Mouse (Mus musculus): ENCODE data around the gene Snx18. TPM values are rescaled to one million over a fixed set of nuclear protein-coding genes. Genes with fewer than 3 reads are reported as not detected.

Snx18 gene
- total and polyA plus RNA-seq, 3 experiments, result 6.4 to 12.6 (median 9.1) TPM

DNA sequence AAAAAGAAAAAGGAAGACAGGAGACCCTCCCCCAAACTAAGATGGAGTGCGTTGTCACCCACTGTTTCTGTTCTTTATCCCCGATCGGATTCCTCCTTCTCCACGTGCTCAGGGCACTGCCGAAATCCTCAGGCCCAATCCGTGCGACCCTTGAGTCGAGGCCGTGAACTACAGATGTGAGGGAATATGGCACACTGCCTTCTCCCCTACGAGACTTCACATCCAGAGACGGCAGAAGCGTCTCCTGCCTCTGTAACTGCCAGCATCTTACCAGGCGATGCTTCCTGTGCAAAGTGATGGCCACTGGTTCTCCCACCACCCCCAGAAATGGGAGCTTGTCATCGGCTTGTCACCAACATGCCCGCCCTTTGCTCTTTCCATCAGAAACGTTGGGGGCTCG lies 24.7 kb downstream of the Snx18 start:
- H3K36me3 ChIP-seq (replicated peaks in 1 of 2; ENCODE audit: control insufficient read depth in 1 of 2, insufficient read depth in 1 of 2, low read length in 1 of 2), result peaks cover 2 to 60% of the 10 kb centered on the region in 2 experiments
- in situ Hi-C loops (cut with MboI; ENCODE audit: low pct_ligation_motif_present, low pct_unique_long_range_greater_than_20kb, low sequenced_read_pairs), result no loop called here

GRCm38 (mm10) chr13:113592703-113593200 lies 25.6 kb downstream of the Snx18 start:
- peaks cover 5 to 30% of the 10 kb centered on the region in 2 experiments; a peak in 2 of 4 replicates for H3K4me1 ChIP-seq (ENCODE audit: control insufficient read depth in 1 of 2, insufficient read depth in 2 of 2)
- no peak for TF ChIP-seq MXI1 (IDR thresholded peaks at IDR 0.05; ENCODE audit: low read depth, low read length)
- no peak for TF ChIP-seq RAD21 (IDR thresholded peaks at IDR 0.05; ENCODE audit: low read depth, low read length)
- TF ChIP-seq TBP (conservative IDR thresholded peaks at IDR 0.05; ENCODE audit: low read depth, low read length), result no peak
- TF ChIP-seq ZKSCAN1 (IDR thresholded peaks at IDR 0.05; ENCODE audit: borderline replicate concordance, low read depth, low read length), result no peak
- no peak for TF ChIP-seq ZMIZ1 (IDR thresholded peaks at IDR 0.05; ENCODE audit: low read depth, low read length)
- TF ChIP-seq JUN (IDR thresholded peaks at IDR 0.05; ENCODE audit: insufficient read depth, low read depth, low read length), result no peak
- TF ChIP-seq MAX (IDR thresholded peaks at IDR 0.05; ENCODE audit: low read length), result no peak
- no peaks in the 10 kb centered on the region for H3K27me3 ChIP-seq (replicated peaks)
- DNase-seq (ENCODE audit: extremely low read depth), result no peak
- in situ Hi-C loops (cut with MboI; ENCODE audit: low pct_ligation_motif_present, low pct_unique_long_range_greater_than_20kb, low sequenced_read_pairs), result no loop called here
- no peaks in the 10 kb centered on the region for H3K79me2 ChIP-seq (replicated peaks; ENCODE audit: control insufficient read depth, extremely low read depth, insufficient read depth, poor library complexity, severe bottlenecking)
- no peak overlapping the region for H3K9ac ChIP-seq (ENCODE audit: insufficient read depth, low read depth)
- H3K9me3 ChIP-seq (replicated peaks; ENCODE audit: low read length), result no peaks in the 10 kb centered on the region
- H3K4me2 ChIP-seq (ENCODE audit: insufficient read depth, low read depth, poor library complexity, severe bottlenecking), result no peak overlapping the region
- dilution Hi-C loops (cut with MboI; ENCODE audit: extremely low pct_ligation_motif_present, extremely low pct_unique_long_range_greater_than_20kb, low sequenced_read_pairs), result no loop called here
- peaks cover 2 to 55% of the 10 kb centered on the region in 2 experiments for H3K36me3 ChIP-seq (replicated peaks in 1 of 2; ENCODE audit: control insufficient read depth in 1 of 2, insufficient read depth in 1 of 2, low read length in 1 of 2)
- H3K27ac ChIP-seq (ENCODE audit: insufficient read depth, low read depth), result no peak overlapping the region
- no peak overlapping the region for H3K4me3 ChIP-seq (replicated peaks in 1 of 3; ENCODE audit: low read depth in 2 of 3, low read length in 2 of 3, poor library complexity in 1 of 3)

More for the DNA sequence above, 24.7 kb downstream of the Snx18 start:
- Histone ChIP-seq H3K9me3 (replicated peaks; ENCODE audit: low read length) (no peaks in the 10 kb centered on the region), H3K4me1 (ENCODE audit: control insufficient read depth in 1 of 2, insufficient read depth in 2 of 2) (peaks cover 5 to 31% of the 10 kb centered on the region in 2 experiments; a peak in 2 of 4 replicates), H3K4me2 (ENCODE audit: insufficient read depth, low read depth, poor library complexity, severe bottlenecking) (no peak overlapping the region), H3K27ac (ENCODE audit: insufficient read depth, low read depth) (no peak overlapping the region), H3K27me3 (replicated peaks) (no peaks in the 10 kb centered on the region), H3K9ac (ENCODE audit: insufficient read depth, low read depth) (no peak overlapping the region), H3K4me3 (replicated peaks in 1 of 3; ENCODE audit: low read depth in 2 of 3, low read length in 2 of 3, poor library complexity in 1 of 3) (no peak overlapping the region), H3K79me2 (replicated peaks; ENCODE audit: control insufficient read depth, extremely low read depth, insufficient read depth, poor library complexity, severe bottlenecking) (no peaks in the 10 kb centered on the region)
- TF ChIP-seq HCFC1 (IDR thresholded peaks at IDR 0.05; ENCODE audit: low read depth, low read length), result no peak
- TF ChIP-seq RAD21 (IDR thresholded peaks at IDR 0.05; ENCODE audit: low read depth, low read length), result no peak
- TF ChIP-seq TCF12 (IDR thresholded peaks at IDR 0.05; ENCODE audit: low read depth, low read length), result no peak
- TF ChIP-seq POLR2AphosphoS2 (IDR thresholded peaks at IDR 0.05; ENCODE audit: low read depth, low read length), result no peak
- TF ChIP-seq ZMIZ1 (IDR thresholded peaks at IDR 0.05; ENCODE audit: low read depth, low read length), result no peak
- no peak for TF ChIP-seq UBTF (IDR thresholded peaks at IDR 0.05; ENCODE audit: low read depth, low read length)
- TF ChIP-seq ETS1 (conservative IDR thresholded peaks at IDR 0.05; ENCODE audit: low read depth, low read length), result no peak
- no peak for TF ChIP-seq POLR2A (IDR thresholded peaks at IDR 0.05; ENCODE audit: low read depth, low read length)
- no peak for TF ChIP-seq TBP (conservative IDR thresholded peaks at IDR 0.05; ENCODE audit: low read depth, low read length)
- dilution Hi-C loops (cut with MboI; ENCODE audit: extremely low pct_ligation_motif_present, extremely low pct_unique_long_range_greater_than_20kb, low sequenced_read_pairs), result no loop called here
- no peak for DNase-seq (ENCODE audit: extremely low read depth)

DNA sequence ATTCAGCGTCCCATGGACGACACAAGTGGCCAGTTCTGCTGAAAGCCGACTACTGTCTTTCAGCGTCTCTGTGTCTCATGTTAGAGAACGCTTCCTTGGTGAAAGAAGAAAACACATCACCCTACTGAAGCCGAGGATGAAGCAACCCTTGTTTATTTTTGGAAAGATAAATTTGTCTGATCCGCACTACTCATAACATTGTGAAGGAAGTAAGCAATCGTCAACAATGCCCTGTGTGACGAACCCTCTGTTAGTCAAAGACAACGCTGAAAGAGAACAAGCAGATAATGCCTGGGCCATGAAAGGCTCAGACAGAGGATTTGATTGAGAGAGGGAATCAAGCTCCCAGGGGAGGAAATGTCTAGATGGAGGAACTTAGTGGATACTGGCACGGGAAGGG lies 27.0 kb downstream of the Snx18 start:
- no peaks in the 10 kb centered on the region for H3K9me3 ChIP-seq (replicated peaks; ENCODE audit: low read length)
- peaks cover 2 to 48% of the 10 kb centered on the region in 2 experiments for H3K36me3 ChIP-seq (replicated peaks in 1 of 2; ENCODE audit: control insufficient read depth in 1 of 2, insufficient read depth in 1 of 2, low read length in 1 of 2)
- in situ Hi-C loops (cut with MboI; ENCODE audit: low pct_ligation_motif_present, low pct_unique_long_range_greater_than_20kb, low sequenced_read_pairs) (no loop called here), dilution Hi-C loops (cut with MboI; ENCODE audit: extremely low pct_ligation_motif_present, extremely low pct_unique_long_range_greater_than_20kb, low sequenced_read_pairs) (no loop called here)
- no peak overlapping the region for H3K4me3 ChIP-seq (replicated peaks in 1 of 3; ENCODE audit: low read depth in 2 of 3, low read length in 2 of 3, poor library complexity in 1 of 3)
- H3K27ac ChIP-seq (ENCODE audit: insufficient read depth, low read depth), result no peak overlapping the region
- H3K79me2 ChIP-seq (replicated peaks; ENCODE audit: control insufficient read depth, extremely low read depth, insufficient read depth, poor library complexity, severe bottlenecking), result no peaks in the 10 kb centered on the region
- no peaks in the 10 kb centered on the region for H3K27me3 ChIP-seq (replicated peaks)
- no peak overlapping the region for H3K4me2 ChIP-seq (ENCODE audit: insufficient read depth, low read depth, poor library complexity, severe bottlenecking)
- H3K4me1 ChIP-seq (ENCODE audit: control insufficient read depth in 1 of 2, insufficient read depth in 2 of 2), result peaks cover 3 to 16% of the 10 kb centered on the region in 2 experiments; a peak in 2 of 4 replicates
- no peak for DNase-seq (ENCODE audit: extremely low read depth)
- H3K9ac ChIP-seq (ENCODE audit: insufficient read depth, low read depth), result no peak overlapping the region
- TF ChIP-seq ZNF384 (IDR thresholded peaks at IDR 0.05; ENCODE audit: low read depth, low read length) (no peak), HCFC1 (IDR thresholded peaks at IDR 0.05; ENCODE audit: low read depth, low read length) (no peak), NELFE (IDR thresholded peaks at IDR 0.05; ENCODE audit: low read depth, low read length) (no peak), RCOR1 (conservative IDR thresholded peaks at IDR 0.05; ENCODE audit: low read depth, low read length) (no peak), CHD2 (IDR thresholded peaks at IDR 0.05; ENCODE audit: low read length) (no peak), GABPA (IDR thresholded peaks at IDR 0.05; ENCODE audit: insufficient replicate concordance, low read depth, low read length) (no peak), POLR2A (IDR thresholded peaks at IDR 0.05; ENCODE audit: low read depth, low read length) (no peak), KAT2A (IDR thresholded peaks at IDR 0.05; ENCODE audit: insufficient replicate concordance, low read length) (no peak), USF2 (conservative IDR thresholded peaks at IDR 0.05; ENCODE audit: low read depth, low read length) (no peak), TBP (conservative IDR thresholded peaks at IDR 0.05; ENCODE audit: low read depth, low read length) (no peak), MAZ (IDR thresholded peaks at IDR 0.05; ENCODE audit: low read depth, low read length) (no peak), CHD1 (IDR thresholded peaks at IDR 0.05; ENCODE audit: low read depth, low read length) (no peak), IRF4 (IDR thresholded peaks at IDR 0.05; ENCODE audit: low read depth, low read length) (no peak), USF1 (IDR thresholded peaks at IDR 0.05; ENCODE audit: low read depth, low read length) (no peak), PAX5 (IDR thresholded peaks at IDR 0.05; ENCODE audit: low read length) (no peak), SMC3 (IDR thresholded peaks at IDR 0.05; ENCODE audit: low read depth, low read length) (no peak)

All from CH12.LX (cell line).